Mouse (Mus musculus) lung, embryonic 14.5 days (tissue): ENCODE measurements around the gene Gm12185. TPM values are rescaled to one million over a fixed set of nuclear protein-coding genes. Genes with fewer than 3 reads are reported as not detected.
"Not testable (repeated sequence)": the region's sequence is repeated elsewhere in the genome, so short reads cannot be mapped to it uniquely, and the experiment has no call there.

Source experiments
- ATAC-seq: fragments of 200-750 bp; cut with Nextera tagmentation; 2 replicates; pipeline ENCODE4 v1.8.0; 2017; ENCODE audit warnings: mild to moderate bottlenecking, moderate TSS enrichment, moderate library complexity; ENCODE audit not compliant: insufficient read depth
- DNase-seq: peaks from one replicate; pipeline ENCODE4 v3.0.0-alpha.2; 2015
- H3K27ac ChIP-seq: fragments of 300-500 bp; sonication (generic); 2 replicates; pipeline ENCODE4 v1.5.1; 2014; ENCODE audit warnings: low read depth, mild to moderate bottlenecking, moderate library complexity
- H3K27me3 ChIP-seq: fragments of 300-500 bp; sonication (generic); 2 replicates; pipeline ENCODE4 v1.6.1; 2014; ENCODE audit warnings: low read length, control low read depth; ENCODE audit not compliant: insufficient read depth
- H3K36me3 ChIP-seq: fragments of 300-500 bp; sonication (generic); 2 replicates; pipeline ENCODE4 v1.6.1; 2014; ENCODE audit warnings: control low read depth; ENCODE audit not compliant: insufficient read depth
- H3K4me1 ChIP-seq: fragments of 300-500 bp; sonication (generic); 2 replicates; pipeline ENCODE4 v1.6.1; 2014; ENCODE audit warnings: antibody characterized with exemption, control low read depth; ENCODE audit not compliant: insufficient read depth
- H3K4me2 ChIP-seq: fragments of 300-500 bp; sonication (generic); 2 replicates; pipeline ENCODE4 v1.6.1; 2014; ENCODE audit warnings: mild to moderate bottlenecking
- H3K4me3 ChIP-seq: fragments of 300-500 bp; sonication (generic); 2 replicates; pipeline ENCODE4 v1.5.1; 2014; ENCODE audit warnings: low read depth, low read length
- H3K9ac ChIP-seq: fragments of 300-500 bp; sonication (generic); 2 replicates; pipeline ENCODE4 v1.6.1; 2014
- H3K9me3 ChIP-seq: fragments of 300-500 bp; sonication (generic); 2 replicates; pipeline ENCODE4 v1.6.1; 2016; ENCODE audit warnings: low read depth, low read length, control low read depth
- WGBS: fragments of 180-500 bp; shearing (Covaris S2); extraction: QIAGEN DNeasy Blood & Tissue Kit; methylation state at CpG from one replicate; pipeline ENCODE4 v1.1.7; 2014; 5-methylcytosine and 5-hydroxymethylcytosine counted together
- polyA plus RNA-seq: library from polyadenylated mRNA; unstranded; fragments of >200 nt; fragmentation: Nextera tagmentation; extraction: Ambion mirVana; gene quantifications from 2 replicates; pipeline ENCODE4 v1.2.1, GENCODE M21; 2014

Gene Gm12185
- polyA plus RNA-seq = not detected in 2 replicates

DNA sequence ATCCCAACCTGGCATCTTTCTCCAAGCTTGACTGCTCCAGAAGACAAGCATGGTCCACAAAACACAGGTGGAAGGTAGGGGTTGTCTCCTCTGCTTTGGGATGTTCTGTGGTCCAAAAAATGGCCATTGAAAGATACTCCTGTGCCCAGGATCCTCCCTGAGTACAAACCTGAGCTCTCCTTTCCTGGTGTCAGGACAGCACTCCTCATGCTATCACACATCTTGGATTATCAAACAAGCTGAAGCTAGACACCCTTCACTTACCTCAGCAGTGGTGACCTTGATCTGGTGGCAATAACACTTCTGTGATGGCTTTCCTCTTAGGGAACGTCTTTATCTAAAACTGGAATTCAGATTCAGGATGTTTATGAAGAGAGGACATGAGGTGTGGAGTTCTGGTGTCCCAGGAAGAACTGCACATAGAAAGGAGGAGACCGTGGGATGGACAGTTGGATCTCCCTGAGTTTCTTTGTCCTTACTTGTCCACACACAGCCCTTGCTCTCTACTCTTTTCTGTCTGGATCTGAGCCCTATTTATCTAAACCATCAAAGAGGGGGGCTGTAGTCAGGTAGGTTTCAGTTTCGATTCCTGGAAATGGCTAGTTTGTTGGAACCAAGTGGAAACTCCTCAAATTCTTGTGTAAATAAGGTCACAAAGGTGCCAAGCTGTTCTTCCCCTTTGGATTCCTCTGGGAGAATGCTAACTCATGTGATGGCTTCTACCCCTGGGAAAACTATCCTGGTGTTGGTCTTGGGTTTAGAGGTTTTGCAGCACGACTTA, at the start of gene Gm12185:
TSS of gene Gm12185 (minus strand) at position 487 of the 781 bp plus-strand sequence.
- peak; percentile 8 for DNase-seq
- H3K9me3 ChIP-seq, ATAC-seq, H3K9ac ChIP-seq, H3K4me1 ChIP-seq, H3K27me3 ChIP-seq, H3K4me3 ChIP-seq, H3K27ac ChIP-seq, H3K36me3 ChIP-seq, H3K4me2 ChIP-seq: not testable (repeated sequence)
- WGBS = 37% methylated on average over 4 of the region's 4 CpGs

DNA sequence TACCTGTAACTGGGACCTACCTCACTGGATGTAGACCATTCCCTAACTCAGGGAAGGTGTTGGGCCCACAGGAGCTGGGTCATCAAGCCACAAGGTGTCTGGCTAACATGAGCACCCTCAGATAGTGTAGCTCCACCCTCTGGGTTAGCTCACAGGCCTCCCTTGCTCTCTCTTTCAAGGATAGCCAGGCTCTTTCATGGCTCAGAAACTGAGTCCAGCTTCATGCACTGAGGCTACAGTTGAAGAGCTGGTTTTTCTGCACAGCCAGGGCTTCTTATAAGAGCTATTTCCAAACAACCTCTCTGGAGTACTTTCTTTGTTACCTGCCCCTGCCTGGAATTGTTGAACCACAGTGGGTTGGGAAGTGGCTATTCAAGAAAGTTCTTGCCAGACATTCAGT, 20.0 kb upstream of the Gm12185 start:
- H3K9ac ChIP-seq, H3K4me3 ChIP-seq, DNase-seq, H3K27me3 ChIP-seq, H3K9me3 ChIP-seq, H3K4me2 ChIP-seq, H3K36me3 ChIP-seq, H3K27ac ChIP-seq, H3K4me1 ChIP-seq: not testable (repeated sequence)
- ATAC-seq = peak; percentile 62; the same call in 1 of the 2 replicates

DNA sequence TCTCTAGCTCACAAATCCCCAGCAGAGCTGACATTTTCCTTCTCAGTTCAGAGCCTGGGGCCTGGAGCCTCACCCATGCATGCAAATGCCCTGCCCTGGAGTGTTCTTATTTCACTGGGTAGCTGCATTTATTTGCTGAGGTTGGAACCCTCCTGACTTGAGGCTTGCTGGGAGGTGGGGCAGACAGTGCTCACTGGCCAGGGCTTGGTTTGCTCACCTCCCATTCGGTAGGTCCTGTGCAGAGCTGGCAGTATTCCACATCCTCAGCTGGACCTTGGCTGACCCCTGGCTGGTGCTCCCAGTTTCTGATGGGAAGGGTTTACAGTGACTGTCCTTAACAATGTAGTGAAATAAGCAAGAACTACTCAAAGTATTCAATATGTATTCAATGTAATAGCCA, 14.8 kb upstream of the Gm12185 start:
- H3K4me2 ChIP-seq, H3K4me3 ChIP-seq, H3K9me3 ChIP-seq, H3K27me3 ChIP-seq, ATAC-seq, H3K27ac ChIP-seq, H3K9ac ChIP-seq, DNase-seq, H3K36me3 ChIP-seq, H3K4me1 ChIP-seq: not testable (repeated sequence)
- 15% methylated on average over 1 of the region's 1 CpGs for WGBS

DNA sequence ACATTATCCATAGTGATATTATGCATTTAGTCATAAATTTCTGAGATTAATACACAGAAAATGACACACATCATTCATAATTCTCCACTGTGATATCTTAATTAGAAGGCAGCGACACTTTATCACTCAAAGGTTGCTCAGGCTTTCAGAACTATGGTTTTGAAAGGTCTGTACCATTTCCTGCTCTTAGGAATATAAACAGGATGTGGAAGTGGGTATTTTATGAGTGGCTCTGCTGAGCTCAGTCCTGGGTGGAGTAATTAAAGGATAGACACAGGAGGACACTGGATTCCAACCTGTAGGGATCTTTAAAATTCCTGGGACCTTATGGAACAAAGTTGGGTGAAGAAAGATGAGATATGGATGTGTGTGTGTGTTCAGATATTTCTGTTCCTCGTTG, 14.3 kb upstream of the Gm12185 start:
- not testable (repeated sequence) for H3K9me3 ChIP-seq, H3K27me3 ChIP-seq, DNase-seq, H3K4me2 ChIP-seq, H3K4me3 ChIP-seq, H3K4me1 ChIP-seq, H3K9ac ChIP-seq, ATAC-seq, H3K36me3 ChIP-seq, H3K27ac ChIP-seq
- 41% methylated on average over 2 of the region's 2 CpGs for WGBS

DNA sequence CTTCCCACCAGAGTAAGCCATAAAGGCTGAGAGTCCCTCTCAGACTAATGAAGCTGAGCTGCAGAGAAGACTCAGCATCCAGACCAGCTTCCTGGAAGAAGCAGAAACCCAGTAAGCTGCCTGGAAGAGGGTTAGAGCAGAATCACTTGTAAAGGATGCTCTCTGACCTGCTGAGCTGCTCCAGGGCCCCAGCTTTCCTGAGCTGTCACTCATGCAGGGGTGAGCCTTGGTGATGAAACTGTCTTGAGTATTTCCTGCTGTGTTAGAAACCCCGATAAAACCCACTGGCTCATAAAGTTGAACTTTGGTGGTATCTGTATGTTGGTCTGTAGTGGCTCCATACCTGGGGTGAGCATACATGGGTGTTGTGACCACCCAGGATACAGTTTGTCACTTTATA, 8.4 kb upstream of the Gm12185 start:
- WGBS = 39% methylated on average over 1 of the region's 1 CpGs
- not testable (repeated sequence) for DNase-seq, H3K36me3 ChIP-seq, H3K9ac ChIP-seq, H3K4me2 ChIP-seq, H3K27ac ChIP-seq, H3K27me3 ChIP-seq, H3K4me1 ChIP-seq, ATAC-seq, H3K9me3 ChIP-seq, H3K4me3 ChIP-seq

DNA sequence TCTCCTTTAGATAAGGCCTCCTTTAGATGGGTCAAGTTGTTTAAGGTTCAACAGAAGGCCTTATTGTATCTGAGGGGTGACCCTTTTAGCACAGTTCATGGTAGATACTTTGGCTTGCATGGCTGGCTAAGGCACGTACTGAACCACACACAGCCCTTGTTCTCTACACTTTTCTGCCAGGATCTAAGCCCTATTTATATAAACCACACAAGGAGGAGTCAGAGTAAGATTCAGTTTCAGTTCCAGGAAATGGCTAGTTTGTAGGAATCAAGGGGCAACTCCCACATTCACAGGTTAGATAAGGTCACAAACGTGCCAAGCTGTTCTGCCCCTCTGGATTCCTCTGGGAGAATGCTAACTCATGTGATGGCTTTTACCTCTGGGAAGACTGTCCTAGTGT, 2.0 kb upstream of the Gm12185 start, which contains the start of gene Tgtp1:
TSS of gene Tgtp1 (minus strand) at position 155 of the 400 bp plus-strand sequence.
- not testable (repeated sequence) for H3K9me3 ChIP-seq, H3K36me3 ChIP-seq, H3K4me2 ChIP-seq, H3K27me3 ChIP-seq, H3K9ac ChIP-seq, H3K27ac ChIP-seq, H3K4me1 ChIP-seq, H3K4me3 ChIP-seq
- ATAC-seq (peak; percentile 68; the same call in 1 of the 2 replicates), DNase-seq (peak; percentile 8)
- WGBS = 34% methylated on average over 2 of the region's 2 CpGs

DNA sequence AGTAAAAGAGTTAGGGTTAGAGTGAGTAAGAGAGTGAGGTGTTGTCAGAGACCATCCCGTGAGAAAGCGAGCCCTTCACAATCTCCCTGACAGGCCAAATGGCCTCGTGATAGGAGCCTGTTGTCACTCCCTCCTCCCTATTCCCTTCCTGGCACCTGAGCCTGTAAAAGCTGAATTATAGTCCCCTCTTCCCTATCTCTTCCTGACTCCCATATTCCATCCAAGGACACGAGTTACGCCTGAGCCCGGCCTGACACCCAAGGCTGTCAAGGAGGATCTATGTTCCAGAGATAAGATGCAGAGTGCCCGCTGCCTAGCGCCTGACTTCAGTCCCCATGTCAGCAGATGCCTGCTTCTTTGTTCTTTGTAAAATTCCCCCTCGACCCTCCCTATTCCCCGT, 1.3 kb upstream of the Gm12185 start:
- not testable (repeated sequence) for H3K9me3 ChIP-seq, H3K9ac ChIP-seq, H3K4me2 ChIP-seq, H3K27ac ChIP-seq, H3K27me3 ChIP-seq, DNase-seq, H3K4me3 ChIP-seq, H3K4me1 ChIP-seq, H3K36me3 ChIP-seq, ATAC-seq
- WGBS = 20% methylated on average over 10 of the region's 10 CpGs

DNA sequence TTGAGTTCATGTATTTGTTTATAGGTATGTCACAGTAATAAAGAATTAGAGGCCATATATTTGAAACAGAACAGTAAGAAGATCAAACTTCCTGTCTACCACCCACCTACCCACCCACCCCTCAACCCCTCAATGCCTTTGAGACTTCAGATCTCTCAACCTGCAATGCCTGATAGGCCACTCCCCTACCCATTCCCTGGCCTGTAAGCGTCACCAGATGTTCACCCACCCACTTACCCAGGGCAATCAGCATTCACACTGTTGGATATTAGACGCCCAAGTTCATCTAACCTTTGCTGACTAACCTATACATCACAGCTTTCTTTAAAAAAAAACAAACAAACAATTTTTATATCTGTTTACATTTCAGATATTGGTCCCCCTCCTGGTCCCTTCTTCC, 2.0 kb downstream of the Gm12185 start:
- 54% methylated on average over 2 of the region's 2 CpGs for WGBS
- H3K4me1 ChIP-seq, H3K27me3 ChIP-seq, H3K4me3 ChIP-seq, H3K9me3 ChIP-seq, DNase-seq, H3K4me2 ChIP-seq, ATAC-seq, H3K27ac ChIP-seq, H3K9ac ChIP-seq, H3K36me3 ChIP-seq: not testable (repeated sequence)

DNA sequence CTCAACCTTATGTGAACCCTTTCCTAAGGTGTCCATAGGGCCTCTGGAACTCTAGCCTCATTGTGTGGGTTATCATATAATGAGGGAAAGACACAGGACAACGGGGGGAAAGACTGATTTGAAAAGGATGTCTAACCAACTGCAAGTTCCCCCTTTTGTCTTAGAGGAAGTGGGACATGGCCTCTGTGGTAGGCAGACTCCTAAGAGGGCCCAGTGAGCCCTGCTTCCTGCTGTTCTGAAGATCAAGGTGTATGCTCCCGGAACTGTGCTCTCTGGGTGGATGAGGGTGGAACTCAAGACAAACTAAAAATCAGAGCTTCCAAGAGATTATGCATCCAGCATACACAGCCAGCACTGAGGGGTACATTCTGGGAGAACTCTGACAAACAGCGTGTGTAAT, 3.8 kb downstream of the Gm12185 start:
- 76% methylated on average over 2 of the region's 3 CpGs for WGBS
- H3K27ac ChIP-seq, H3K4me2 ChIP-seq, H3K36me3 ChIP-seq, H3K9me3 ChIP-seq, H3K4me1 ChIP-seq, H3K9ac ChIP-seq, H3K4me3 ChIP-seq, ATAC-seq, DNase-seq, H3K27me3 ChIP-seq: not testable (repeated sequence)

DNA sequence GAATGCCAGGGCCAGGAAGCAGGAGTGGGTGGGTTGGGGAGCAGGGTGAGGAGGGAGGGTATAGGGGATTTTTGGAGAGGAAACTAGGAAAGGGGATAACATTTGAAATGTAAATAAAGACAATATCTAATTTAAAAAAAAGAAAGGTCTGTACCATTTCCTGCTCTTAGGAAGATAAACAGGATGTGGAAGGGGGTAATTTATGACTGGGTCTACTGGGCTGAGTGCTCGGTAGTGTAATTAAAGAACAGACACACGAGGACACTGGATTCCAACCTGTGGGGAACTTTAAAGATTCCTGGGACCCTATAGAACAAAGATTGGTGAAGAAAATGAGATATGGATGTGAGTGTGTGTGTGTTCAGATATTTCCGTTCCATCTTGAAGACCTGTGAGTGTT, 9.2 kb downstream of the Gm12185 start:
- H3K36me3 ChIP-seq, H3K4me3 ChIP-seq, H3K4me2 ChIP-seq, H3K4me1 ChIP-seq, ATAC-seq, DNase-seq, H3K27me3 ChIP-seq, H3K27ac ChIP-seq, H3K9me3 ChIP-seq, H3K9ac ChIP-seq: not testable (repeated sequence)
- no CpG with 5 or more reads among the region's 3 CpGs for WGBS

DNA sequence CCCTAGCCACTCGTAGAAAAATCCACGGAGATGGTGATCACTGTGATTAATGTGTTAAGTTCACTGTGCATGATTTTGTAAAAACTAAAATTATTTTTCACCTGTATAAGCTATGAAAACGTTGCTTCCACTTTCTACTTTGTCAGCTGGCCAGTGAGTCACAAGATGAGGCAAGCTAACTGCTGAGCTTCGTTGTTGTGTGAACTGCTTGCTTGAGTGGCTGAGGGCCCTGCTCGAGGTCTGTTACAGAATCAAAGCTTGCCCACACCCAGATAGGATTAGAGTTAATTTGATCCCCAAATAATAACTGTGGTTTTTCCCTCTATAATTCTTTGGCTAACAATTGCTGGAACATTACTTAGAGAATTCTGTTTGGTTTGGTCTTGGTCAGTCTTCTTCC, 12.0 kb downstream of the Gm12185 start:
- not testable (repeated sequence) for ATAC-seq, DNase-seq
- no CpG with 5 or more reads among the region's 5 CpGs for WGBS

More for the DNA sequence above, 12.0 kb downstream of the Gm12185 start:
- H3K4me2 ChIP-seq, H3K4me1 ChIP-seq, H3K27ac ChIP-seq, H3K9me3 ChIP-seq, H3K9ac ChIP-seq, H3K4me3 ChIP-seq, H3K36me3 ChIP-seq, H3K27me3 ChIP-seq: not testable (repeated sequence)
